Mouse (Mus musculus) mesoderm, embryonic 11.5 days (tissue): ENCODE results near the gene Lexm.

Experiments used
- DNase-seq: peaks from one replicate; pipeline ENCODE4 v3.0.0-alpha.2; 2012; ENCODE audit warnings: low read depth, low spot score

The Lexm gene

GRCm38 (mm10) chr4:106545817-106546373, 71.1 kb downstream of the Lexm start:
- no peak for DNase-seq

GRCm38 (mm10) chr4:106542211-106542610, 74.8 kb downstream of the Lexm start:
- DNase-seq, result no peak

DNA sequence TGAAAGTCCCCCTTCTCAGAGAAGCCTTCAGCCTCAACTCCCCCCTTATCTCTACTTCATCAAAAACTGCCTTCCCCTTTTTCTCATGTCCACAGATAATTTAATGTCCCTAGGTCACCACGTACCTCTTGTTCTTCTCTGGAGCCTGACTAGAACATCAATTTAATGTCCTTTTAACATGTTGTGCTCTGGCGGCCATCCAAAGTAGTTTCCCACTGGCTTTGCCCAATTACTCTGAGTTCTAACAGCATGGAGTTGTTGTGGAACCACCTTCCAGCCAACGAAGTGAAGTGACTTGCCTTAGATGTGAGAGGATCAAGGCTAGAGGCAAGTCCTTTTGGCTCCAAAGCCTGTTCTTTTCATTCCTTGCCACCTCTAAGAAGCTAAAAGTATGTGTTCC, 75.5 kb downstream of the Lexm start:
- no peak for DNase-seq
